Mouse (Mus musculus) E14TG2a.4 (cell line): Measurements from ENCODE around the gene Ankrd44.

ENCODE experiments used
- H3K27me3 ChIP-seq: 2 replicates; pipeline ENCODE4 v1.6.1; 2014; ENCODE audit warnings: low read length, control low read depth; ENCODE audit not compliant: insufficient read depth
- H3K36me3 ChIP-seq: 2 replicates; pipeline ENCODE4 v1.6.1; 2014; ENCODE audit warnings: low read length, control low read depth; ENCODE audit not compliant: insufficient read depth
- H3K4me1 ChIP-seq: replicated peaks from 2 replicates; pipeline ENCODE4 v1.6.1; 2014; ENCODE audit warnings: low read depth, low read length, control low read depth
- H3K4me3 ChIP-seq: replicated peaks from 2 replicates; pipeline ENCODE4 v1.5.1; 2014; ENCODE audit warnings: mild to moderate bottlenecking, low read length
- H3K9me3 ChIP-seq: 2 replicates; pipeline ENCODE4 v1.6.1; 2014; ENCODE audit warnings: low read length, control low read depth
- CTCF ChIP-seq: conservative IDR thresholded peaks from 2 replicates; pipeline ENCODE4 v1.5.1; 2014; ENCODE audit warnings: low read length
- NANOG ChIP-seq: IDR thresholded peaks from 2 replicates; pipeline ENCODE4 v1.6.1; 2014; ENCODE audit warnings: borderline replicate concordance, low read length, mixed read lengths
- POU5F1 ChIP-seq: IDR thresholded peaks from 2 replicates; pipeline ENCODE4 v1.6.1; 2014; ENCODE audit warnings: low read length, borderline replicate concordance

Ankrd44 gene

GRCm38 (mm10) chr1:54601692-54602091 is 324.5 kb downstream of the Ankrd44 start:
- H3K4me3 ChIP-seq = no peak overlapping the region
- no peaks in the 10 kb centered on the region for H3K27me3 ChIP-seq
- no peaks in the 10 kb centered on the region for H3K36me3 ChIP-seq
- H3K9me3 ChIP-seq = peaks cover 9% of the 10 kb centered on the region; the same call in 1 of the 2 replicates
- no peak for TF ChIP-seq CTCF
- TF ChIP-seq NANOG = no peak
- no peak for TF ChIP-seq POU5F1
- 0 out of 2 replicates have a peak, but pooled peaks cover 2% of the 10 kb centered on the region for H3K4me1 ChIP-seq

- no peaks in the 10 kb centered on the region for H3K27me3 ChIP-seq
- TF ChIP-seq POU5F1 = no peak
- no peaks in the 10 kb centered on the region for H3K36me3 ChIP-seq
- no peaks in the 10 kb centered on the region for H3K4me1 ChIP-seq
- H3K9me3 ChIP-seq = peaks cover 2% of the 10 kb centered on the region; the same call in 1 of the 2 replicates
- no peak overlapping the region for H3K4me3 ChIP-seq
Observed at GRCm38 (mm10) chr1:54600275-54600674, 325.9 kb downstream of the Ankrd44 start.

- no peaks in the 10 kb centered on the region for H3K27me3 ChIP-seq
- H3K9me3 ChIP-seq = no peaks in the 10 kb centered on the region
- H3K36me3 ChIP-seq = no peaks in the 10 kb centered on the region
- no peak for TF ChIP-seq CTCF
- TF ChIP-seq NANOG = no peak
- TF ChIP-seq POU5F1 = no peak
- no peak overlapping the region for H3K4me3 ChIP-seq
- no peaks in the 10 kb centered on the region for H3K4me1 ChIP-seq
Observed at GRCm38 (mm10) chr1:54597594-54598217, 328.5 kb downstream of the Ankrd44 start.

- no peaks in the 10 kb centered on the region for H3K9me3 ChIP-seq
- H3K4me1 ChIP-seq = no peaks in the 10 kb centered on the region
- H3K36me3 ChIP-seq = no peaks in the 10 kb centered on the region
- no peaks in the 10 kb centered on the region for H3K27me3 ChIP-seq
- TF ChIP-seq CTCF (no peak), NANOG (no peak), POU5F1 (no peak)
- no peak overlapping the region for H3K4me3 ChIP-seq
Observed at GRCm38 (mm10) chr1:54596151-54596550, 330.0 kb downstream of the Ankrd44 start.
